Mouse (Mus musculus) CH12.LX (cell line): ENCODE data around the gene Spred1. TPM values are rescaled to one million over a fixed set of nuclear protein-coding genes. Genes with fewer than 3 reads are reported as not detected.

ENCODE experiments used
- DNase-seq: peaks from one replicate; pipeline ENCODE4 v3.0.0-alpha.2; 2013; ENCODE audit errors: extremely low read depth
- H3K27ac ChIP-seq: 2 replicates; pipeline ENCODE4 v1.5.1; 2012; ENCODE audit warnings: low read depth, mild to moderate bottlenecking, control low read depth, moderate library complexity; ENCODE audit not compliant: insufficient read depth
- H3K27me3 ChIP-seq: replicated peaks from 2 replicates; pipeline ENCODE3; 2012; ENCODE audit warnings: inconsistent platforms
- H3K36me3 ChIP-seq, 2 experiments: replicated peaks in 1 of 2; 2 replicates each; pipeline versions ENCODE3 to v1.6.1; 2012; ENCODE audit warnings: inconsistent platforms in 1 of 2, low read length in 1 of 2, mild to moderate bottlenecking in 1 of 2, mixed read lengths in 1 of 2, moderate library complexity in 1 of 2; ENCODE audit not compliant: control insufficient read depth in 1 of 2, insufficient read depth in 1 of 2
- H3K4me1 ChIP-seq, 2 experiments: 2 replicates each; pipeline ENCODE4 v1.6.1; 2012; ENCODE audit warnings: inconsistent platforms in 1 of 2, moderate library complexity in 1 of 2; ENCODE audit not compliant: insufficient read depth in 2 of 2, control insufficient read depth in 1 of 2
- H3K4me2 ChIP-seq: 2 replicates; pipeline ENCODE4 v1.6.1; 2012; ENCODE audit warnings: low read depth, mild to moderate bottlenecking, control low read depth; ENCODE audit not compliant: poor library complexity, insufficient read depth, severe bottlenecking
- H3K4me3 ChIP-seq, 3 experiments: fragments of 150-350 bp in 1 of 3; sonication (generic) in 1 of 3; replicated peaks in 1 of 3; 2 replicates each; pipeline versions ENCODE3 to v1.5.1; 2011 to 2012; ENCODE audit warnings: low read depth in 2 of 3, low read length in 2 of 3, mild to moderate bottlenecking in 2 of 3, moderate library complexity in 2 of 3, control low read depth in 1 of 3, improper control_type of control experiment in 1 of 3, inconsistent platforms in 1 of 3, mixed read lengths in 1 of 3; ENCODE audit not compliant: poor library complexity in 1 of 3
- H3K79me2 ChIP-seq: replicated peaks from 2 replicates; pipeline ENCODE4 v1.6.1; 2012; ENCODE audit warnings: mild to moderate bottlenecking, moderate library complexity; ENCODE audit not compliant: control insufficient read depth, poor library complexity, insufficient read depth, severe bottlenecking; ENCODE audit errors: extremely low read depth
- H3K9ac ChIP-seq: 2 replicates; pipeline ENCODE4 v1.6.1; 2012; ENCODE audit warnings: low read depth, mild to moderate bottlenecking, control low read depth, moderate library complexity; ENCODE audit not compliant: insufficient read depth
- H3K9me3 ChIP-seq: replicated peaks from 2 replicates; pipeline ENCODE3; 2012; ENCODE audit warnings: low read length, inconsistent platforms, mixed read lengths
- BHLHE40 ChIP-seq: IDR thresholded peaks from 2 replicates; pipeline ENCODE4 v1.6.1; 2011; ENCODE audit warnings: mild to moderate bottlenecking, low read depth, low read length, improper control_type of control experiment
- CHD1 ChIP-seq: IDR thresholded peaks from 2 replicates; pipeline ENCODE4 v1.6.1; 2012; ENCODE audit warnings: low read depth, low read length, improper control_type of control experiment, inconsistent platforms
- GABPA ChIP-seq: IDR thresholded peaks from 2 replicates; pipeline ENCODE4 v1.6.1; 2012; ENCODE audit warnings: low read depth, low read length, improper control_type of control experiment, inconsistent platforms; ENCODE audit not compliant: insufficient replicate concordance
- POLR2A ChIP-seq: IDR thresholded peaks from 2 replicates; pipeline ENCODE4 v1.6.1; 2011; ENCODE audit warnings: low read depth, mild to moderate bottlenecking, improper control_type of control experiment, low read length
- TBP ChIP-seq: conservative IDR thresholded peaks from 2 replicates; pipeline ENCODE4 v1.6.1; 2011; ENCODE audit warnings: low read depth, low read length, improper control_type of control experiment
- UBTF ChIP-seq: IDR thresholded peaks from 2 replicates; pipeline ENCODE4 v1.6.1; 2012; ENCODE audit warnings: low read depth, mild to moderate bottlenecking, inconsistent platforms, low read length, improper control_type of control experiment, moderate library complexity
- ZKSCAN1 ChIP-seq: IDR thresholded peaks from 2 replicates; pipeline ENCODE4 v1.6.1; 2012; ENCODE audit warnings: low read depth, inconsistent platforms, low read length, improper control_type of control experiment, borderline replicate concordance
- ZMIZ1 ChIP-seq: IDR thresholded peaks from 2 replicates; pipeline ENCODE4 v1.6.1; 2012; ENCODE audit warnings: low read depth, mild to moderate bottlenecking, inconsistent platforms, low read length, improper control_type of control experiment
- dilution Hi-C: fragments of 300-500 bp; cut with MboI; formaldehyde crosslinking; loops from 2 replicates; pipeline ENCODE4 v1.14.3; 2020; ENCODE audit warnings: low sequenced_read_pairs; ENCODE audit not compliant: extremely low pct_unique_long_range_greater_than_20kb, extremely low pct_ligation_motif_present
- in situ Hi-C: fragments of 300-500 bp; cut with MboI; formaldehyde crosslinking; loops from 3 replicates; pipeline ENCODE4 v1.14.3; 2019; ENCODE audit warnings: low sequenced_read_pairs, low pct_ligation_motif_present, low pct_unique_long_range_greater_than_20kb, mixed read lengths
- polyA plus RNA-seq: library from polyadenylated mRNA; unstranded; fragments of >175 nt; gene quantifications from 2 replicates; pipeline ENCODE4 v1.2.1, GENCODE M21; 2012; ENCODE audit warnings: low read depth; ENCODE audit not compliant: insufficient read length
- total RNA-seq, 2 experiments: library from RNA; depleted of rRNA; stranded (reverse); fragments of 300-350 nt in 1 of 2; fragments of >200 nt in 1 of 2; gene quantifications; 2 replicates each; pipeline ENCODE4 v1.2.3; 2012 to 2014

The Spred1 gene
- total and polyA plus RNA-seq, 3 experiments = 6.9 to 16.5 (median 8.8) TPM

DNA sequence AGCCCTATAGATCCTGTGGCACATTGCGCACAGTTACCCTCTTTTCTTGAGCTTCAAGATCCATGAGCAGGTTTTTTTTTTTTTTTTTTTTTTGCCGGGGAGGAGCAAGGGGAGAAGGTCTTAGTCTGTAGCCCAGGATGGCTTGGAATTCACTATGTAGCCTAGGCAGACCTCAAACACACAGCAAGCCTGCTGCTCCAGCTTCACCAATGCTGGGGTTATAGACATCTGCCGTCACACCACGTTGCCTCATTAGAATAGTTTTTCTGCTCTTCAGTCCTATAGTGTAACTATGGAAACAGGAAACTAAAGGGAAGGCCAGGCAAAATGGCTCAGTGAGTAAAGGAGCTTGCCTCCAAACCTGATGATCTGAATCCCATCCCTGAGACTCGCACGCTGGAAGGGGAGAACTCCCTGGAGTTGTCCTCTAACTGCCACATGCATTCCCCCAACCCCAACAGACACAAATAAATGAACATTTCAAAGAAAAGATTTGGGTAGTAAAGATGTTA is 10.8 kb upstream of the Spred1 start:
- no peak overlapping the region for H3K27ac ChIP-seq
- DNase-seq = no peak
- no peak overlapping the region for H3K9ac ChIP-seq
- in situ Hi-C loops (no loop called here), dilution Hi-C loops (no loop called here)
- H3K79me2 ChIP-seq = no peaks in the 10 kb centered on the region
- H3K4me2 ChIP-seq = no peak overlapping the region
- TF ChIP-seq GABPA = no peak
- TF ChIP-seq CHD1 = no peak
- TF ChIP-seq ZMIZ1 = no peak
- no peak for TF ChIP-seq TBP
- TF ChIP-seq UBTF = no peak
- no peak for TF ChIP-seq BHLHE40
- TF ChIP-seq, all 38 proteins: peak for 0
- Histone ChIP-seq H3K4me1 (peaks cover 4 to 22% of the 10 kb centered on the region in 2 experiments; a peak in 2 of 4 replicates), H3K4me3 (no peak overlapping the region), H3K9me3 (no peaks in the 10 kb centered on the region), H3K36me3 (no peaks in the 10 kb centered on the region), H3K27me3 (no peaks in the 10 kb centered on the region)

DNA sequence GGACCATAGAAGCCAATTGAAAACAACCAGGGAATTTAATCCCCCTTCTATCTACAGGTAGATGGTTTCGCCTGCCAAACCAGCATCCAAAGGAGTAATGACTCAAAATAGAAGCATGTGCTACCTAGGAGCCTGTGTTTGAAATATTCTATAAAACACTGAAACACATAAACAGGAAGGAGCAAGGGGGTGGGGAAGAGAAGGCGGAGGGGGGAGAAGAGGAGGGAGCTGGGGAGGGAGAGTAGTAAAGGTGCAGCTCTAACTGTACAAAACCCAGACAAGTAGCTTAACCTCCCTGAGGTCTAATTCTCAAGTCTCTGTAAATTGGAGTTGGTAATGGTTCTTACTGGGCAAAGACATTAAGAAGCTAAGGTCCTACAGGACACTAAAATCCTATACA is 7.9 kb upstream of the Spred1 start:
- no peak overlapping the region for H3K4me3 ChIP-seq
- no peaks in the 10 kb centered on the region for H3K36me3 ChIP-seq
- dilution Hi-C loops = no loop called here
- no peak overlapping the region for H3K9ac ChIP-seq
- H3K27me3 ChIP-seq = no peaks in the 10 kb centered on the region
- no peaks in the 10 kb centered on the region for H3K9me3 ChIP-seq
- DNase-seq = no peak
- H3K27ac ChIP-seq = no peak overlapping the region
- no peak for TF ChIP-seq POLR2A
- peaks cover 1 to 2% of the 10 kb centered on the region in 2 experiments; a peak in 2 of 4 replicates for H3K4me1 ChIP-seq
- H3K4me2 ChIP-seq = no peak overlapping the region
- H3K79me2 ChIP-seq = no peaks in the 10 kb centered on the region
- in situ Hi-C loops = no loop called here

DNA sequence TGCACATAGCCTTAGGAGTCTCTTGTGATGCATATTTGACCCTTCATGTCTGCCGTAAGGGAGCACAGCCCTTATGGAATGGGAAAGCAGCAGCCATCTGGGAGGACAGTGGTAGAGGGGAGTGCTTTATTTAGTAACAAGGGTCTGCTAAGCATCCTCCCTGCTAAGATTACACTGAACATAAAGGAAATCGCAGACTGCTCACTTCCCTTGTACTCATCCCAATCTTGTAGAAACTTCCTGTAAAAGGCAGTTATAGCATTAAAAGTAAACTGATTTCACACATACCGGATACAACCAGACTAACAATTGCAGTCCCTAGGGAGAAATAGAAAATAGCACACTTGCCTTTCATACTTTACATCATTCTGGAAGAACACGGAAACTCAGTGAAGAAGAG is 7.4 kb upstream of the Spred1 start:
- in situ Hi-C loops (no loop called here), dilution Hi-C loops (no loop called here)
- no peak for DNase-seq
- H3K79me2 ChIP-seq = no peaks in the 10 kb centered on the region
- H3K4me2 ChIP-seq = no peak overlapping the region
- H3K9me3 ChIP-seq = no peaks in the 10 kb centered on the region
- TF ChIP-seq POLR2A (no peak), ZKSCAN1 (no peak)
- no peaks in the 10 kb centered on the region for H3K36me3 ChIP-seq
- no peak overlapping the region for H3K27ac ChIP-seq
- H3K9ac ChIP-seq = no peak overlapping the region
- H3K4me3 ChIP-seq = no peak overlapping the region
- no peaks in the 10 kb centered on the region for H3K4me1 ChIP-seq
- no peaks in the 10 kb centered on the region for H3K27me3 ChIP-seq
